Mouse (Mus musculus) neural tube, embryonic 13.5 days (tissue): Measurements from ENCODE around the gene Fbxo45. TPM values are rescaled to one million over a fixed set of nuclear protein-coding genes. Genes with fewer than 3 reads are reported as not detected.
"Not testable (repeated sequence)": the region's sequence is repeated elsewhere in the genome, so short reads cannot be mapped to it uniquely, and the experiment has no call there.

Source experiments
- ATAC-seq: fragments of 200-750 bp; cut with Nextera tagmentation; 2 replicates; pipeline ENCODE4 v1.8.0; 2017; ENCODE audit warnings: low read depth, mild to moderate bottlenecking, moderate TSS enrichment, moderate library complexity
- H3K27ac ChIP-seq: fragments of 300-500 bp; sonication (generic); replicated peaks from 2 replicates; pipeline ENCODE4 v1.5.1; 2015; ENCODE audit warnings: moderate library complexity, mild to moderate bottlenecking, inconsistent platforms
- H3K27me3 ChIP-seq: fragments of 300-500 bp; sonication (generic); 2 replicates; pipeline ENCODE4 v1.6.1; 2015; ENCODE audit warnings: mild to moderate bottlenecking, inconsistent platforms
- H3K36me3 ChIP-seq: fragments of 300-500 bp; sonication (generic); 2 replicates; pipeline ENCODE4 v1.6.1; 2015; ENCODE audit warnings: mild to moderate bottlenecking, inconsistent platforms
- H3K4me1 ChIP-seq: fragments of 300-500 bp; sonication (generic); replicated peaks from 2 replicates; pipeline ENCODE4 v1.6.1; 2015; ENCODE audit warnings: inconsistent platforms
- H3K4me2 ChIP-seq: fragments of 300-500 bp; sonication (generic); 2 replicates; pipeline ENCODE4 v1.6.1; 2015; ENCODE audit warnings: inconsistent platforms, mild to moderate bottlenecking, moderate library complexity
- H3K4me3 ChIP-seq: fragments of 300-500 bp; sonication (generic); 2 replicates; pipeline ENCODE4 v1.5.1; 2015; ENCODE audit warnings: mild to moderate bottlenecking, inconsistent platforms
- H3K9ac ChIP-seq: fragments of 300-500 bp; sonication (generic); 2 replicates; pipeline ENCODE4 v1.6.1; 2015; ENCODE audit warnings: moderate library complexity, mild to moderate bottlenecking, inconsistent platforms
- H3K9me3 ChIP-seq: fragments of 300-500 bp; sonication (generic); 2 replicates; pipeline ENCODE4 v1.6.1; 2016; ENCODE audit warnings: inconsistent platforms
- WGBS: fragments of 180-500 bp; shearing (Covaris S2); methylation state at CpG from one replicate; pipeline ENCODE4 v1.1.7; 2015; 5-methylcytosine and 5-hydroxymethylcytosine counted together
- polyA plus RNA-seq: library from polyadenylated mRNA; unstranded; fragments of >200 nt; fragmentation: Nextera tagmentation; extraction: Ambion mirVana; gene quantifications from 2 replicates; pipeline ENCODE4 v1.2.1, GENCODE M21; 2015

The Fbxo45 gene
- polyA plus RNA-seq = 15.8 and 18.4 TPM in 2 replicates

- peaks cover 42% of the 10 kb centered on the region for H3K4me1 ChIP-seq
- H3K4me3 ChIP-seq = peak within 1 kb of the TSS; percentile 93
- H3K36me3 ChIP-seq = peaks cover 4% of the 10 kb centered on the region; the same call in 1 of the 2 replicates
- H3K27ac ChIP-seq = peak within 1 kb of the TSS; percentile 95
- no peaks in the 10 kb centered on the region for H3K27me3 ChIP-seq
- under 1% methylated on average over 35 of the region's 48 CpGs for WGBS
- H3K9ac ChIP-seq = peak within 1 kb of the TSS; percentile 94
- no peaks in the 10 kb centered on the region for H3K9me3 ChIP-seq
- H3K4me2 ChIP-seq = peak within 1 kb of the TSS; percentile 72
- peak; percentile 99 for ATAC-seq
These were observed at the start of gene Fbxo45, which contains the start of gene Wdr53 for GRCm38 (mm10) chr16:32246952-32247370. Gene Fbxo45, minus strand, starts transcription at chr16:32247158. Gene Wdr53, plus strand, starts transcription at chr16:32247227.

- Histone ChIP-seq H3K27ac (no peak overlapping the region), H3K9ac (no peak overlapping the region), H3K4me2 (no peak overlapping the region), H3K9me3 (no peaks in the 10 kb centered on the region), H3K27me3 (no peaks in the 10 kb centered on the region), H3K36me3 (peaks cover 55% of the 10 kb centered on the region), H3K4me3 (no peak overlapping the region), H3K4me1 (no peaks in the 10 kb centered on the region)
- no peak for ATAC-seq
- whole genome bisulfite sequencing = 99% methylated on average over 4 of the region's 4 CpGs
These were observed 44.9 kb upstream of the Fbxo45 start for GRCm38 (mm10) chr16:32291821-32292220.

GRCm38 (mm10) chr16:32282608-32283007, 35.6 kb upstream of the Fbxo45 start:
- Histone ChIP-seq H3K4me2 (no peak overlapping the region), H3K27ac (no peak overlapping the region), H3K9ac (no peak overlapping the region), H3K4me1 (peaks cover 47% of the 10 kb centered on the region), H3K4me3 (no peak overlapping the region), H3K36me3 (peaks cover 55% of the 10 kb centered on the region), H3K27me3 (no peaks in the 10 kb centered on the region), H3K9me3 (no peaks in the 10 kb centered on the region; the same call in 1 of the 2 replicates)
- ATAC-seq = no peak

- Histone ChIP-seq H3K4me1 (peaks cover 54% of the 10 kb centered on the region), H3K9ac (peak overlapping the region; percentile 38; the same call in 1 of the 2 replicates), H3K27ac (no peak overlapping the region), H3K36me3 (peaks cover 33% of the 10 kb centered on the region), H3K4me2 (peak overlapping the region; percentile 85), H3K9me3 (no peaks in the 10 kb centered on the region; the same call in 1 of the 2 replicates), H3K4me3 (peak overlapping the region; percentile 89), H3K27me3 (no peaks in the 10 kb centered on the region)
- no peak for ATAC-seq
- 89% methylated on average over 8 of the region's 8 CpGs for WGBS
These were observed 33.3 kb upstream of the Fbxo45 start for GRCm38 (mm10) chr16:32280211-32280610.

- ATAC-seq = no peak
- Histone ChIP-seq H3K27me3 (no peaks in the 10 kb centered on the region), H3K4me2 (peak overlapping the region; percentile 85), H3K9me3 (no peaks in the 10 kb centered on the region; the same call in 1 of the 2 replicates), H3K36me3 (peaks cover 15% of the 10 kb centered on the region), H3K9ac (peak overlapping the region; percentile 93), H3K27ac (peak overlapping the region; percentile 96), H3K4me3 (peak overlapping the region; percentile 89), H3K4me1 (peaks cover 50% of the 10 kb centered on the region)
- 62% methylated on average over 7 of the region's 7 CpGs for WGBS
These were observed 31.4 kb upstream of the Fbxo45 start for GRCm38 (mm10) chr16:32278396-32278795.

GRCm38 (mm10) chr16:32277308-32278256, 30.6 kb upstream of the Fbxo45 start, which contains the start of gene Rnf168:
Gene Rnf168, plus strand, starts transcription at chr16:32277459.
- peak within 1 kb of the TSS; percentile 89 for H3K4me3 ChIP-seq
- WGBS = under 1% methylated on average over 75 of the region's 75 CpGs
- H3K9me3 ChIP-seq = no peaks in the 10 kb centered on the region; the same call in 1 of the 2 replicates
- peaks cover 10% of the 10 kb centered on the region for H3K36me3 ChIP-seq
- peak; percentile 95 for ATAC-seq
- peak within 1 kb of the TSS; percentile 93 for H3K9ac ChIP-seq
- H3K27ac ChIP-seq = peak within 1 kb of the TSS; percentile 96
- peak within 1 kb of the TSS; percentile 85 for H3K4me2 ChIP-seq
- H3K27me3 ChIP-seq = no peaks in the 10 kb centered on the region
- peaks cover 46% of the 10 kb centered on the region for H3K4me1 ChIP-seq

- ATAC-seq = no peak
- Histone ChIP-seq H3K27me3 (no peaks in the 10 kb centered on the region), H3K9me3 (no peaks in the 10 kb centered on the region; the same call in 1 of the 2 replicates), H3K4me3 (no peak overlapping the region), H3K9ac (no peak overlapping the region), H3K36me3 (peaks cover 5% of the 10 kb centered on the region; the same call in 1 of the 2 replicates), H3K4me2 (no peak overlapping the region), H3K4me1 (peaks cover 35% of the 10 kb centered on the region), H3K27ac (no peak overlapping the region)
- 89% methylated on average over 1 of the region's 1 CpGs for WGBS
These were observed 28.9 kb upstream of the Fbxo45 start for GRCm38 (mm10) chr16:32275830-32276229.

- Histone ChIP-seq H3K4me3 (no peak overlapping the region), H3K27ac (no peak overlapping the region), H3K36me3 (peaks cover 1% of the 10 kb centered on the region; the same call in 1 of the 2 replicates), H3K9ac (no peak overlapping the region), H3K4me1 (peaks cover 27% of the 10 kb centered on the region), H3K4me2 (no peak overlapping the region), H3K9me3 (no peaks in the 10 kb centered on the region; the same call in 1 of the 2 replicates), H3K27me3 (no peaks in the 10 kb centered on the region)
- no peak for ATAC-seq
- 89% methylated on average over 6 of the region's 6 CpGs for WGBS
These were observed 28.1 kb upstream of the Fbxo45 start for GRCm38 (mm10) chr16:32275041-32275440.

- WGBS = 51% methylated on average over 9 of the region's 9 CpGs
- Histone ChIP-seq H3K9me3 (no peaks in the 10 kb centered on the region), H3K4me2 (no peak overlapping the region), H3K36me3 (no peaks in the 10 kb centered on the region), H3K27me3 (no peaks in the 10 kb centered on the region), H3K4me3 (no peak overlapping the region), H3K4me1 (peaks cover 11% of the 10 kb centered on the region), H3K9ac (no peak overlapping the region), H3K27ac (no peak overlapping the region)
- ATAC-seq = no peak
These were observed 26.4 kb upstream of the Fbxo45 start for GRCm38 (mm10) chr16:32273338-32273737.

GRCm38 (mm10) chr16:32271291-32271690, 24.3 kb upstream of the Fbxo45 start, which contains the start of gene Smco1:
Gene Smco1, plus strand, starts transcription at chr16:32271468.
- Histone ChIP-seq H3K4me3 (no peak within 1 kb of the TSS), H3K9ac (no peak within 1 kb of the TSS), H3K27me3 (no peaks in the 10 kb centered on the region), H3K36me3 (no peaks in the 10 kb centered on the region), H3K9me3 (no peaks in the 10 kb centered on the region), H3K4me1 (no peaks in the 10 kb centered on the region), H3K4me2 (no peak within 1 kb of the TSS), H3K27ac (no peak within 1 kb of the TSS)
- WGBS = 89% methylated on average over 11 of the region's 11 CpGs
- no peak for ATAC-seq

- not testable (repeated sequence) for H3K9ac ChIP-seq, H3K36me3 ChIP-seq, H3K4me3 ChIP-seq, H3K9me3 ChIP-seq, H3K4me1 ChIP-seq, ATAC-seq, H3K4me2 ChIP-seq, H3K27me3 ChIP-seq, H3K27ac ChIP-seq
- WGBS = 82% methylated on average over 2 of the region's 2 CpGs
These were observed 17.3 kb upstream of the Fbxo45 start for GRCm38 (mm10) chr16:32264225-32264624.

GRCm38 (mm10) chr16:32246351-32246791, 587 bp downstream of the Fbxo45 start:
- WGBS = 0% methylated on average over 40 of the region's 41 CpGs
- Histone ChIP-seq H3K4me1 (peaks cover 42% of the 10 kb centered on the region), H3K4me2 (peak overlapping the region; percentile 72), H3K36me3 (no peaks in the 10 kb centered on the region), H3K9me3 (no peaks in the 10 kb centered on the region), H3K27ac (peak overlapping the region; percentile 95), H3K27me3 (no peaks in the 10 kb centered on the region), H3K9ac (peak overlapping the region; percentile 94), H3K4me3 (peak overlapping the region; percentile 93)
- peak; percentile 67 for ATAC-seq
